Mouse (Mus musculus) small intestine, adult 2 months (tissue): ENCODE data around the gene Aamp.

ENCODE experiments used
- CTCF ChIP-seq: fragments of 200-500 bp; IDR thresholded peaks from 2 replicates; pipeline ENCODE4 v1.5.1; 2012; ENCODE audit warnings: low read depth, mild to moderate bottlenecking, control low read depth, inconsistent platforms, low read length, moderate library complexity, mixed read lengths; ENCODE audit not compliant: insufficient replicate concordance, insufficient read length; ENCODE audit errors: extremely low read depth
- POLR2A ChIP-seq: fragments of 200-500 bp; IDR thresholded peaks from 2 replicates; pipeline ENCODE4 v1.6.1; 2012; ENCODE audit warnings: low read depth, mild to moderate bottlenecking, control low read depth, inconsistent platforms, low read length, moderate library complexity

DNA sequence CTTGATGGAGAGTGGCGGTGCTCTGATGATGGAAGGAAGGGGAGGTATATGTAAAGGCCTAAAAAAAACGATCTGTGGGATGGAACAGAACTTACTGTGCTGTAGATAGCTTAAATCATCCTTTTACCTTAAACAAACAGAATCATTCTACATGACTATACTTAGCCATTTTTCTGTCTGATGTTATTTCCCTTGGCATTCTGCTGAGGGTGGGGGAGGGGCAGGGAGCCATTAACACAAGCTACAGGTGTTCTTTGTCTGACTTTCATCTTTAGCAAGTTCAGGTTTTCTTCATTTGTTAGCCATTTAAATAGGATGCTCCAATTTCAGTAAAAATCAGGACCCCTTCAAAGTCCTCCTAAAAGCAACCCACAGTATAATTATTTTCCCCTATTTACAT lies 39.0 kb downstream of the Aamp start:
- TF ChIP-seq POLR2A (no peak), CTCF (no peak)
